Mouse (Mus musculus) cortical plate, adult 2 months (tissue): ENCODE results near the gene Alkbh7.

Source experiments
- CTCF ChIP-seq: fragments of 200-500 bp; IDR thresholded peaks from 2 replicates; pipeline ENCODE4 v1.5.1; 2011; ENCODE audit warnings: mild to moderate bottlenecking, control low read depth, low read length; ENCODE audit not compliant: insufficient read depth; ENCODE audit errors: extremely low read depth
- POLR2A ChIP-seq: fragments of 200-500 bp; IDR thresholded peaks from 2 replicates; pipeline ENCODE4 v1.6.1; 2011; ENCODE audit warnings: mild to moderate bottlenecking, low read length, control low read depth; ENCODE audit not compliant: insufficient read depth; ENCODE audit errors: extremely low read depth

- TF ChIP-seq CTCF = no peak
- no peak for TF ChIP-seq POLR2A
These were observed 42.3 kb upstream of the Alkbh7 start for GRCm38 (mm10) chr17:56954871-56955270.
